Mouse (Mus musculus) fat pad, adult 2 months (tissue): ENCODE measurements around the gene Gm21983.

Source experiments
- DNase-seq: peaks from one replicate; pipeline ENCODE4 v3.0.0-alpha.2; 2011; ENCODE audit warnings: low read depth, low spot score; ENCODE audit errors: extremely low read depth

The Gm21983 gene

GRCm38 (mm10) chr7:27162780-27163449 is 18.0 kb downstream of the Gm21983 start:
- DNase-seq = no peak

- no peak for DNase-seq
Observed at GRCm38 (mm10) chr7:27161744-27162143, 19.1 kb downstream of the Gm21983 start.

GRCm38 (mm10) chr7:27160921-27161320 is 20.0 kb downstream of the Gm21983 start:
- DNase-seq = no peak

- DNase-seq = no peak
Observed at GRCm38 (mm10) chr7:27159882-27160281, 21.0 kb downstream of the Gm21983 start.

- DNase-seq = no peak
Observed at GRCm38 (mm10) chr7:27159256-27159655, 21.6 kb downstream of the Gm21983 start.

GRCm38 (mm10) chr7:27158171-27158570 is 22.7 kb downstream of the Gm21983 start:
- no peak for DNase-seq

GRCm38 (mm10) chr7:27156005-27156404 is 24.9 kb downstream of the Gm21983 start:
- DNase-seq = no peak

GRCm38 (mm10) chr7:27153205-27153764 is 27.6 kb downstream of the Gm21983 start, which contains the start of gene Cyp2t4:
TSS of gene Cyp2t4 (plus strand) at chr7:27153714.
- no peak for DNase-seq

GRCm38 (mm10) chr7:27136410-27136996 is 44.4 kb downstream of the Gm21983 start:
- DNase-seq = peak; percentile 88

GRCm38 (mm10) chr7:27133757-27134156 is 47.1 kb downstream of the Gm21983 start:
- no peak for DNase-seq

GRCm38 (mm10) chr7:27133156-27133555 is 47.7 kb downstream of the Gm21983 start:
- DNase-seq = no peak

GRCm38 (mm10) chr7:27132588-27132987 is 48.3 kb downstream of the Gm21983 start:
- no peak for DNase-seq

- no peak for DNase-seq
Observed at GRCm38 (mm10) chr7:27131387-27131786, 49.5 kb downstream of the Gm21983 start.

- DNase-seq = no peak
Observed at GRCm38 (mm10) chr7:27130521-27131370, 50.1 kb downstream of the Gm21983 start.

GRCm38 (mm10) chr7:27129811-27130210 is 51.1 kb downstream of the Gm21983 start:
- no peak for DNase-seq

- DNase-seq = no peak
Observed at GRCm38 (mm10) chr7:27128946-27129345, 51.9 kb downstream of the Gm21983 start.

GRCm38 (mm10) chr7:27128162-27128561 is 52.7 kb downstream of the Gm21983 start:
- DNase-seq = no peak

GRCm38 (mm10) chr7:27124969-27125368 is 55.9 kb downstream of the Gm21983 start:
- DNase-seq = no peak

- no peak for DNase-seq
Observed at GRCm38 (mm10) chr7:27124305-27124832, 56.5 kb downstream of the Gm21983 start.

- DNase-seq = peak; percentile 91
Observed at GRCm38 (mm10) chr7:27119676-27120075, 61.2 kb downstream of the Gm21983 start, which contains the start of gene Cyp2f2. TSS of gene Cyp2f2 (plus strand) at chr7:27119909.
